Mouse (Mus musculus) intestine, postnatal 0 days (tissue): ENCODE measurements around the gene Fam92b. TPM values are rescaled to one million over a fixed set of nuclear protein-coding genes. Genes with fewer than 3 reads are reported as not detected.

Source experiments
- ATAC-seq: fragments of 200-750 bp; cut with Nextera tagmentation; 2 replicates; pipeline ENCODE4 v1.8.0; 2017; ENCODE audit warnings: mild to moderate bottlenecking, moderate TSS enrichment, moderate library complexity
- H3K27ac ChIP-seq: fragments of 300-500 bp; sonication (generic); 2 replicates; pipeline ENCODE4 v1.5.1; 2014; ENCODE audit warnings: mild to moderate bottlenecking, low read depth, low read length, moderate library complexity
- H3K27me3 ChIP-seq: fragments of 300-500 bp; sonication (generic); replicated peaks from 2 replicates; pipeline ENCODE4 v1.6.1; 2014; ENCODE audit warnings: low read length, mixed read lengths; ENCODE audit not compliant: control insufficient read depth, insufficient read depth
- H3K36me3 ChIP-seq: fragments of 300-500 bp; sonication (generic); 2 replicates; pipeline ENCODE4 v1.6.1; 2014; ENCODE audit warnings: mild to moderate bottlenecking, moderate library complexity; ENCODE audit not compliant: control insufficient read depth, insufficient read depth
- H3K4me1 ChIP-seq: fragments of 300-500 bp; sonication (generic); replicated peaks from 2 replicates; pipeline ENCODE4 v1.6.1; 2014; ENCODE audit warnings: antibody characterized with exemption, low read length, mixed read lengths; ENCODE audit not compliant: control insufficient read depth, insufficient read depth
- H3K4me2 ChIP-seq: fragments of 300-500 bp; sonication (generic); replicated peaks from 2 replicates; pipeline ENCODE4 v1.6.1; 2014; ENCODE audit warnings: low read depth, mild to moderate bottlenecking, moderate library complexity
- H3K4me3 ChIP-seq: fragments of 300-500 bp; sonication (generic); 2 replicates; pipeline ENCODE4 v1.5.1; 2014; ENCODE audit warnings: low read depth, low read length
- H3K9ac ChIP-seq: fragments of 300-500 bp; sonication (generic); 2 replicates; pipeline ENCODE4 v1.6.1; 2014; ENCODE audit warnings: mild to moderate bottlenecking, low read depth, low read length
- H3K9me3 ChIP-seq: fragments of 300-500 bp; sonication (generic); 2 replicates; pipeline ENCODE4 v1.6.1; 2016; ENCODE audit warnings: mixed run types; ENCODE audit not compliant: control insufficient read depth
- CTCF ChIP-seq: sonication (generic); IDR thresholded peaks from 2 replicates; pipeline ENCODE4 v1.5.1; 2016; ENCODE audit warnings: low read depth, mild to moderate bottlenecking, control low read depth, antibody characterized with exemption, moderate library complexity
- WGBS: fragments of 180-500 bp; shearing (Covaris S2); extraction: QIAGEN DNeasy Blood & Tissue Kit; methylation state at CpG from one replicate; pipeline ENCODE4 v1.1.7; 2014; 5-methylcytosine and 5-hydroxymethylcytosine counted together
- polyA plus RNA-seq: library from polyadenylated mRNA; unstranded; fragments of >200 nt; fragmentation: Nextera tagmentation; extraction: Ambion mirVana; gene quantifications from 2 replicates; pipeline ENCODE4 v1.2.1, GENCODE M21; 2015

Fam92b gene
- polyA plus RNA-seq, 1 experiment from 2014 or later = not detected

GRCm38 (mm10) chr8:120118847-120119246, 58.4 kb downstream of the Fam92b start:
- no peak overlapping the region for H3K4me2 ChIP-seq
- TF ChIP-seq CTCF = no peak
- H3K4me1 ChIP-seq = no peaks in the 10 kb centered on the region
- no peak overlapping the region for H3K4me3 ChIP-seq
- 75% methylated on average over 5 of the region's 5 CpGs for WGBS
- no peak overlapping the region for H3K27ac ChIP-seq
- H3K36me3 ChIP-seq = no peaks in the 10 kb centered on the region
- H3K27me3 ChIP-seq = peaks cover 6% of the 10 kb centered on the region; the same call in 1 of the 2 replicates
- no peaks in the 10 kb centered on the region for H3K9me3 ChIP-seq
- no peak for ATAC-seq
- no peak overlapping the region for H3K9ac ChIP-seq

- WGBS = 71% methylated on average over 9 of the region's 9 CpGs
- Histone ChIP-seq H3K36me3 (no peaks in the 10 kb centered on the region), H3K27ac (no peak overlapping the region), H3K4me1 (no peaks in the 10 kb centered on the region), H3K9ac (no peak overlapping the region), H3K4me3 (no peak overlapping the region), H3K27me3 (peaks cover 6% of the 10 kb centered on the region; the same call in 1 of the 2 replicates), H3K4me2 (no peak overlapping the region), H3K9me3 (no peaks in the 10 kb centered on the region)
- TF ChIP-seq CTCF = no peak
- no peak for ATAC-seq
Observed at GRCm38 (mm10) chr8:120118162-120118561, 59.1 kb downstream of the Fam92b start.

- TF ChIP-seq CTCF = no peak
- Histone ChIP-seq H3K27ac (no peak overlapping the region), H3K27me3 (peaks cover 6% of the 10 kb centered on the region; the same call in 1 of the 2 replicates), H3K4me3 (no peak overlapping the region), H3K36me3 (no peaks in the 10 kb centered on the region), H3K9me3 (no peaks in the 10 kb centered on the region), H3K4me1 (0 out of 2 replicates have a peak, but pooled peaks cover 4% of the 10 kb centered on the region), H3K4me2 (no peak overlapping the region), H3K9ac (no peak overlapping the region)
- WGBS = 58% methylated on average over 7 of the region's 7 CpGs
- no peak for ATAC-seq
Observed at GRCm38 (mm10) chr8:120116600-120116999, 60.7 kb downstream of the Fam92b start.

Other genes with a start within 250 kb of the Fam92b start
- gene Crispld2, start 185.0 kb downstream of the Fam92b start, polyA plus RNA-seq = 9.1 and 9.2 TPM in 2 replicates
- gene Zdhhc7, start 76.0 kb downstream of the Fam92b start, polyA plus RNA-seq = 39.4 and 44.9 TPM in 2 replicates
- 6.0 and 7.1 TPM in 2 replicates for gene 6430548M08Rik, start 63.3 kb downstream of the Fam92b start, polyA plus RNA-seq
- 6.4 and 7.8 TPM in 2 replicates for gene Gse1, start 51.0 kb upstream of the Fam92b start, polyA plus RNA-seq